Mouse (Mus musculus): ENCODE data around the gene Pparg. TPM values are rescaled to one million over a fixed set of nuclear protein-coding genes. Genes with fewer than 3 reads are reported as not detected.

The Pparg gene
- total RNA-seq, 2 experiments from 2014 or later: 6.6 to 8.7 TPM

DNA sequence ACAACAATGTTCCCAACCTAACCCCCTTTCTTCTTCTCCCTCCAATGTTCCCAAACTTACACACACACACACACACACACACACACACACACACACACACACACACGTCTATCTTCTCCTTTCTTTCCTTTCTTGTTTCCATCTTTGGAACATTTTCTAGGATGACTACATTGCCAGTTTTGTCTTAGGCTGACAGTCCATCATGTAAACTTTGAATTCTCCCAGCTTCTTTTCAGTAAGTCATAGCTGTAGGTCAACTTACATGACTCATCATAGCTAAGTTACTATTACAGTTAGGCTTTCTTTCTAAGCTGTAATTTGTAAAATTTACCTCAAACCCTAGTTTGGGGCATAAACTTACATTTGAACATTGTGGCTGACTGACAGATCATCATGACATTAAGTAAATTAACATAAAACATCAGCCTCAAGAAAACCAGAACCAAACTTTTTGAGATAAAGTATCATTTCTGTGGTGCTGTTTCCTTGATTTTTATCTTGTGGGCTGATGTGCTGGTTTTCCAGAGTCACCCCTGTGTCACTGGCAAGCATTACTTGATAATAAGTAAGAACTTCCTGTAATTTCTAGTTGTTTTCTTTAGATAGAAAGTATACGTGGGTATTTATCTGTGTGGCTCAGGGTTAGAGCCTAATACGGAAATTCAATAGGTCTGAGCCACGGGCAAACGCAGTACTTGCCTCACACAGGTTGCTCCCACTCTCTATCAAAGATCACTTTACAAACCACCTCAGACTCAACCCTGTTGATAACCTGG is 79.7 kb downstream of the Pparg start:
- intact Hi-C loops (cut with DNase I): no loop called here
- DNase-seq (ENCODE audit: low spot score in 2 of 2): no peak

DNA sequence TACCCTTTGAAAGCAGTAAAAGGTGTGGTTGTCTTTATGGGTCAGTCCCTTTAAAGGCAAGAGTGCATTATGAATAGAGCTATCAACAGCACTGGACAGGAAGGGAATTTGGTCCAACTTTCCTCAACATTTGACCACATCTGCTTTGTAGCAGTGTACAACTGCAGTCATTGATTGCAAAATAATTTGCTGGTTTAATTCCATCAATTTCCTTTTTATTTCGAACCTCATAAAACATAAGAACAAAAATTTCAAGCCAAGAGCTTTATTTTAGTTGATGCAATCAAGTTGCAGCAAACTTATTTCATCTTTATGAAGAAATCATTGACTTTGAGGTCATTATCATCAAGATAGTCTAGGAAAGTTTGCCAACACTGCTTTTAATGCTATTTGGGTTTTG is 91.8 kb downstream of the Pparg start:
- intact Hi-C loops (cut with DNase I): no loop called here
- no peak for DNase-seq (ENCODE audit: low spot score in 2 of 2)

DNA sequence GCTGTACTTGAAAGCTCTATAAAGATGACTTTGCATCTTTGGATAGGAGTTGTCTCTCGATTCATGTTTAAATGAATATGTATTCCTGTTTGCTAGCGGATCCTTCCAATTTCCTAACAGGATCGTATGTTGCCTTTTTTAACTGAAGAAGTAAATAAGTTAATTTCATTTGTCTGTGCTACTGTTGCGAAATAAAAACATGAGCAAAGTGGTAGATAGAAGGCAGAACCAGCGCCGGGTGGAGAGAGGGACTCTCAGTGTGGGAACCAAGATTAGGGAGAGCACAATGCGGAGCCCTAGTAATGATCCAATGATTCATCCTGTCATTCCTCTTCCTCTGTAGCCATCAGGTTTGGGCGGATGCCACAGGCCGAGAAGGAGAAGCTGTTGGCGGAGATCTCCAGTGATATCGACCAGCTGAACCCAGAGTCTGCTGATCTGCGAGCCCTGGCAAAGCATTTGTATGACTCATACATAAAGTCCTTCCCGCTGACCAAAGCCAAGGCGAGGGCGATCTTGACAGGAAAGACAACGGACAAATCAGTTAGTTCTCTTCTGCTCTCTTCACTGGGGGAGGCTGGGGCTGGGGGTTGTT is 102.1 kb downstream of the Pparg start:
- no peak for DNase-seq (ENCODE audit: low spot score in 2 of 2)

DNA sequence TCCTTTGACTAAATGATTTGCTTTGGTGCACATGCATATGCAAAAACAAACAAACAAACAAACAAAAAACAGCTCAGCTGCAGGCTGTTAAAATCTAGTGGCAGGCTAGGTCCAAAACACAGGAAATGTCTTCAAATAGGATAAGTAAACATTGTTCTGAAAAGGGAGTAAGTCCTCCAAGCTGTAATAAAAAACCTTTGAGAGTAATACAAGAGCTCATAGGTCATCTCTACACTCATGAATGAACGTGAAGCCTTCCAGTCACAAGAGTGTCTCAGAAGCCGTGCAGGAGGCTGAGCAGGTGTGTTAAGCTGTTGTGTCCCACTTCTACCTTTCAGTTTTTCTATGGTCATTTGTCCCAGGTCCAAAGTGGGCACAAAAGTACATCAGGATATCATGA is 102.6 kb downstream of the Pparg start:
- intact Hi-C loops (cut with DNase I): no loop called here
- DNase-seq (ENCODE audit: low spot score in 2 of 2): no peak

More for the DNA sequence above, 102.1 kb downstream of the Pparg start:
- intact Hi-C loops (cut with DNase I): no loop called here

DNA sequence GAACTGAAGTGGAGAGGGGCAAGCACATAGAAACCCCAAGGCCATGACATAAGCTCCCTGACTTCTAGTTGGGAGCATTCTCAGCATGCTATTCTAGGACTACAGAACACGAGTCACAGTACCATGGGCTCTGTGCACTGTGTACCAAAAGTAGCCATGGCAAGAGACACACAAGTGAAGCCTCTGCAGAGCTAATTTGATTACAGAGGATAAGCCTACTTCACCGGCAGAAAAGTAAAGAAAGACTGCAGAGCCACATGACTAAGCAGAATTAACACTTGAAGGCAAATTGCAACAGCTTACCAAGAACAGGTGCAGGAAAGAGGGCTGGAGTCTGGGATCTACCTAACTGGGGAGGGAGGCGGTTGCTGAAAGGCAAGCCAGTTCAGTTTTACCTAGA is 103.9 kb downstream of the Pparg start:
- intact Hi-C loops (cut with DNase I): no loop called here

DNA sequence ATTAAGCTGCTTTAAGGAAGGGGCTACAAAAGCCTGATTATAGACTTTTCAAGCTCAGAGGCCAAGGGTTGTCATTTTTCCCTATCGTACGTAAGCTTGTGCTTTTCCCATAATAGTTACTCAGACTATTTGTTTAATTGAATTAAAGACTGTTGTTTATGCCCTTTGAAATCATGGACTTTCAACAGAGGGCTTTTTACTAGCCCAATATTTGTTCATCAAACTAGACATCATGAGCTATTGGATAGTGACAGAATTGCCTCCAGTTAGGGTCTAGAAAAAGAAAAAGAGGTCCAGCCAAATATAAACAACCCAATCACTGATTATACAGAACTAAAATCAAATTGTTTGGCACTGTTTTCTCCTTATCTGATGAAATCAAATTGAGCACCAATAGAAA is 104.7 kb downstream of the Pparg start:
- intact Hi-C loops (cut with DNase I): no loop called here
- DNase-seq (ENCODE audit: low spot score in 2 of 2): no peak

More for the DNA sequence above, 103.9 kb downstream of the Pparg start:
- DNase-seq (ENCODE audit: low spot score in 2 of 2): no peak

DNA sequence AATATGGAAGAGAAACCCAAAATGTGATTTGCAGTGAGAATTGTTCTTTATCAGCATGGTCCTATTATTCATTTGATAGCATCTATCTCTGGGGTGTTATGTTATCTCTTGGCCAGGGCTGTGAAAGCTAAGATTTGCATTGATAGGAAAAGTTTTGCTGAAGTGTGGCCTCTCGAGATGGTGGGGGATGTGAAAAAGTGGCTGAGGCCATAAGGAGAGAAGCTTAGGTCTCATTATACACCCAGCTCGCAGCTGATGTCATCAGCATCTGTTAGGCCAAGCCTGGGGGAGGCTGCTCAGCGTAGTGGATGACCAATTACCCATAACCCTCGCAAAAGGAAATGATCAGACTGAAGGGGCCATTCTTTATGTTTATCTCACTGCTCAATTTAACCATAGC is 105.1 kb downstream of the Pparg start:
- intact Hi-C loops (cut with DNase I): no loop called here
- DNase-seq (ENCODE audit: low spot score in 2 of 2): no peak

DNA sequence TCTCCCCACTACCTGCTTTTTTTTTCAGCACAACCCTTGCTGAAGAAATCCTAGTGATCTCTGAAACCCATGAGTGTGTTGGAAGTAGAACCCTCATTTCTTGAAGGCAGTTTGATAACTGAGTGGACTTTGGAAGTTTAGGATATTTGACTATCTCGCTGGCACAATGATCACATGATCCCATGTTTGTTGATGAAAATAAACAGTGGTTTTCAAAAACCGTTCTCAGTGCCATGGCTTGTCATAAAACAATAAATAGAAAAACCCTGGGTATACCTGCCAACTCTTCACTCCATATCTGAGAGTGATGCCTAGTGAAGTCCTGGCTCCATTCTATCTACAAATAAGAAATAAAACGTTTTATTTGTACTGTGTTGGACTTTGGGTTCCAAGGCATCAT is 105.8 kb downstream of the Pparg start:
- DNase-seq (ENCODE audit: low spot score in 2 of 2): no peak
- intact Hi-C loops (cut with DNase I): no loop called here

DNA sequence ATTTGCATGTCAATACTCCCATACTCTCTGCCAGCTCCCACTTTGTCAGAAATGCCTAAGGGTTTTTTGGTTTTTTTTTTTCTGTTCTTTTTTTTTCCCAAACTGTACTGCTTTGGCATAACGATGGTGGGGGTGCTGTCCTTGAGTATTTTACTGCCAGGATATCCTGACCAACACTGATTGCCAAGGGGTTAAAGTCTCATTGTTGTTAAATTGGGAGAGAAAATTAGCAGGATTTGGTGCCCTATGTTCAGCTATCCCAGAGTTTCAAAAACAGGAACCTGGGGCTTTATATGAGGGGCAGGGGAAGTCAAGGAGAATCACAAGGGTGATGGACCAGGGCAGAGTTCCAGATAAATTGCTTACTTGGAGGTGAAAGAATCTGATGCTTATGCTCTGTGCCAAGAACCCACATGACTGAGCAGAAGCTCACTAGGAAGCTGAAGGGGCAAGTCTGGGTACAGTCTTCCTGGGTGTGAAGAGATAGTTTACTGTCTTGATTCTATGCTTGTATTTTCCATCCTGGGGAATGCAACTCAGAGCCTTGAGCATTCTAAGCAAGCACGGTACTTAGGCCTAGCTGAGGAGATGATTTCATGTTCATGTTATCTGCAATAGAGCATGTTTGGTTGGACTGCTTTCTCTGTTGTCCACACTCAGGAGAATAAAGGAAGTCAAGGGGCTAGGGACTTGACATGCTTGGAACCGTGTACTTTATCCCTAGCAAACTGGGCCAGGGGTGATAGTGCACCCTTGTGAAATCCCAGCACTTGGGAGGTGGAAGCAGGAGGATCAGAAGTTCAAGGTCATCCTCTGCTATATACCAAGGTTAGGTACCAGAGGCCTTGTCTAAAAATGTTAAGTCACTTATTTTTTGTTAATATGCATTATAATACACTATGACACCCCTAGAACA is 109.2 kb downstream of the Pparg start:
- intact Hi-C loops (cut with DNase I): no loop called here
- no peak for DNase-seq (ENCODE audit: low spot score in 2 of 2)

DNA sequence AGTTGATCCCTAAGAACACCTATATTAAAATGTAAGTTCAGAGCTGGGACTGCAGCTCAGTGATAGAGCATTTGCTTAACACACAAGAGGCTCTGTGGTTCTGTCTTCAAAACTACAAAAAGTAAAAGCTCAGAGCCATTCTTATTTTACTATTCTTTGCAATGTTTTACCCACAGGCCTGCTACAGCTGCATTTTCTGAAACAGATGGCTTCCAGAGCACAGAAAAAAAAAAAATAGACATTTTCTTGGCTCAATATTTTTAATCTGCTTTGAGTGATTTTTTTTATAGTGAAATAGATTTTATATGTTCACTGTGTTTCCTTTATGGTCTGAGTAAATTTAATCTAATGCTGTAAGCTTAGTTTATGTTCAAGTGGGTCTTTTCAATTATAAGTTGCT is 111.2 kb downstream of the Pparg start:
- intact Hi-C loops (cut with DNase I): no loop called here
- no peak for DNase-seq (ENCODE audit: low spot score in 2 of 2)

DNA sequence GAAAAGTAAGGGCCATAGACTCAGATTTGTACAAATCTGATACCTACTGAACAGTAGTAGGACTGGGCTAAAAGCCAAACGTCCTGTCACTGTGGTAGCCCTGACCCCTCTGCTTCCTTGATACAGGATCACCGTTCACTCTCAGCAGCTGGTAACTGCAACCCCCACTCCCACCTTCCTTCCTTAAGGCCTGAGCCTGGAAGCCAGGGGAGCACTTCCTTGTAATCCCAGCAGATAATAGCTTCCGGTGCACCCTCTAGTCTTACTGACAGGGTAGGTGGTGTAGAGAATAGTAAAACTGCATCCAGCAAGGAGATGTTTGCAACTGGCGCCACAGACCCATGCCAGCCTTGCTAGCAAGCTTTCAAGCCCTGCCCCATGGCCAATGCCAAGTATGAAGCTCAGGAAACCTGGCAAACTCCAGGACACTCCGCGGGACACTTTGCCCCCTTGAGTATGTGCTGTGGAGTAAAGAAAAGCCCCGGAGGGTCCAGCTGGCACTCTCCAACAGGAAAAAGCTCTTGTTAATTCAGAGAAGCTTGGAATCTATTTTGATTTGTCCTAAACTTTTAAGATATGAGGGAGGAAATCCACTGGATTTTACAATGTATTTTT is 116.4 kb downstream of the Pparg start:
- intact Hi-C loops (cut with DNase I): no loop called here
- no peak for DNase-seq (ENCODE audit: low spot score in 2 of 2)

DNA sequence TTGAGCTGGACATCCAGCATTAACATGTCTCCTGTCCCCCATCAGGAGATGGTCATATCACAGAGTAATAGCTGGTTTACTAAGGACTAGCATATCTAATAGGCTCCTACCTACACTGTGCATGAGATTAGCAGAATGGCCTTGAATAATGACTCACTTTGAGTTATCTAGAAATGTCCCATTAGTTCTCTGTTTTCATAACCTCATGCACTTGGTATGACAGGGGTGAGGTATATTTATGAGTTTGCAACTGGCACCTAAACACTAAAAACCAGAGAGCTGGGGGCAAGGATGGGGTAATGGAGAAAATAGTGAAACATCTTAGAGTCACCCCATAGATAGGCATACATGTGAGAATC is 119.2 kb downstream of the Pparg start:
- no peak for DNase-seq (ENCODE audit: low spot score in 2 of 2)
- intact Hi-C loops (cut with DNase I): no loop called here

DNA sequence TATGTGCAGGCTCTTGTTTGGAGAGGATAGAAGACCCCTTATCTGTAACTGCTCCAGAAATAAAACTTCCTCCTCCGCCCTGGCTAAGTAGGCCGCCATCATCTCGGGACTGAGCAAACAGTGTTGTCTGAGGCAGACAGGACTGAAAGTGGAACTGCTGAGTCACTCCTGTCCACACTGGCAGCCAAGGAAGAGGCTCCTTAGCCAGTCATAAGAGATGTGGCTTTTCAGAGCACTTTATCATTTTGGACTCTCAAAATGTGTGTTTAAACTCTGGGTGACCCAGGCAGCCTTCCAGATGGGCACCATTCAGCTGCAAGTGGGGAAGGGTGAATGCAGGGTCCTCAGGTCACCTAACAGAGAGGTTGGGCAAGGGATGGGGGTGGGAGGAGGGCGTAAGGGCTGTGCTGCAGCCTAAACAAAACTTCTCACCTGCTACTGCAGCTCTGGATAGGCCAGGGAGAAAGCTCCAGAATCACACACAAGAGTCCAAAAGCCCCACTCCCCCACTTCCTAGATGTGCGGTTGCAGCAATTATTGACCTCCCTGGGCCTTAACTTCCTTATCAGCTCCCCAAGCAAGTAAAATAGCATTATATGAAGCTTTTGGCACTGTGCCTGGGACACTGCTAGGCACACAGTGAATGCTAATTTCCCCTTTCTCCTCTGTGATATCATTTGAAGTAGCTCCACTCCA is 119.7 kb downstream of the Pparg start:
- intact Hi-C loops (cut with DNase I): no loop called here

DNA sequence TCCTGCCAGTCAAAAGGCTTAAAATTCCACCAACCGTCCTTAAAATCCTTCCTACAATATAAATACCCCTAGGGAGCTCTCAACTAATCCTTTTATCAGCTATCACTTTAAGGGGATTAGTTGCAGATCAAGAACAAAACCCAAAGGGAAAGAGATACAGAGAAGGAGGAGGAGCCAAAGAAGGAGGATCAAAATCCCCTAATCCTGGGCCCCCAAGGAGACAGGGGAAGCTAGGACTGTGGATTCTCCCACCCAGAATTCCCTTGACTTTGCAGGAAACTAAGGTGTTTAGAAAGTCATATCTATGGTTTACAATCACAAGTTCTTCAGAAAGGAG is 120.2 kb downstream of the Pparg start:
- no peak for DNase-seq (ENCODE audit: low spot score in 2 of 2)
- intact Hi-C loops (cut with DNase I): no loop called here

More for the DNA sequence above, 119.7 kb downstream of the Pparg start:
- DNase-seq (ENCODE audit: low spot score in 2 of 2): peak in 1 of 2 experiments; percentile 38

DNA sequence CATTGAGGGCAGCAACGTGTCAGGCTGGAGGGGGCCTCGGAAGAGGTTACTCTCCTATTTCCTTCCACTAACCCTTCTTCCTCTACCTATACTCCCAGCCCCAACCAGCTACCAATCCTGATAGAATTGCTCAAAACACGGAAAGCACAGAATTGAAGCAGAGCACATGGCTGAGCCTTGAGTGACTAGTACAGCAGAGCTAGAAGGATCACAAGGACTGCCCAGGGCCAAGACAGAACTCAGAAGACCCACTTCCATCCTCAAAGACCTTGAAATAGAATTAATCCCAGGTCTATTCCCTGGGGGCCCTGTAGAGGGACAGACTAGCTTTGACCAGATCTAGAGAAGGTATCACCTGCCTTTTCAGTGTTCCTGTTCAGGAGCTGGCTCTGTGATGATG is 120.9 kb downstream of the Pparg start:
- no peak for DNase-seq (ENCODE audit: low spot score in 2 of 2)
- intact Hi-C loops (cut with DNase I): no loop called here

DNA sequence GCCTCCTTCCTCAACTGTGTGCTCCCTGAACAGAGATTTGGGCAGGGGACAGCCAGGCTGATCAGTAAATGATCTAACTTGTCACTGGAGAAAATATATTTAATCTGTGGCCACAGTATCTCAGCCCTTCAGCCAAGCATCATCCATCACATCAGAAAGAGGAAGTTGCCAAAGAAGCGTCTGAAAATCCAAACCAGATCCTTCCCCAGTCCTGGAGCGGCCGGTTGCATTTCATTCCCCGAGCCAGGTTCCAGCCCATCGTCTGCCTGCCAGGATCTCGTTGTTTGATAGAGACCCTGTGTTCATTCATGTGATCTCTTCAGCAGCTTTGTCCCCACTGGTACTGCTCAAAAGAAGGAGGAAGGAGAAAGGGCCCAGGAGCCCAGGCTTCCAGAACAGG is 124.9 kb downstream of the Pparg start:
- intact Hi-C loops (cut with DNase I): no loop called here
- DNase-seq (ENCODE audit: low spot score in 2 of 2): no peak

DNA sequence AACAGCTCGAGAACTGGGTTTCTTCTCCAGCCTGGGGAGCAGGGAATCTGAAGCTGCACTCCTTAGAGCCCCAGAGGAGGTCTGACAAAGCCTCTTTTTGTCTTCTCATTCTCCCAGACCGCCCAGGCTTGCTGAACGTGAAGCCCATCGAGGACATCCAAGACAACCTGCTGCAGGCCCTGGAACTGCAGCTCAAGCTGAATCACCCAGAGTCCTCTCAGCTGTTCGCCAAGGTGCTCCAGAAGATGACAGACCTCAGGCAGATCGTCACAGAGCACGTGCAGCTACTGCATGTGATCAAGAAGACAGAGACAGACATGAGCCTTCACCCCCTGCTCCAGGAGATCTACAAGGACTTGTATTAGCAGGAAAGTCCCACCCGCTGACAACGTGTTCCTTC is 129.1 kb downstream of the Pparg start:
- intact Hi-C loops (cut with DNase I): no loop called here
- no peak for DNase-seq (ENCODE audit: low spot score in 2 of 2)

DNA sequence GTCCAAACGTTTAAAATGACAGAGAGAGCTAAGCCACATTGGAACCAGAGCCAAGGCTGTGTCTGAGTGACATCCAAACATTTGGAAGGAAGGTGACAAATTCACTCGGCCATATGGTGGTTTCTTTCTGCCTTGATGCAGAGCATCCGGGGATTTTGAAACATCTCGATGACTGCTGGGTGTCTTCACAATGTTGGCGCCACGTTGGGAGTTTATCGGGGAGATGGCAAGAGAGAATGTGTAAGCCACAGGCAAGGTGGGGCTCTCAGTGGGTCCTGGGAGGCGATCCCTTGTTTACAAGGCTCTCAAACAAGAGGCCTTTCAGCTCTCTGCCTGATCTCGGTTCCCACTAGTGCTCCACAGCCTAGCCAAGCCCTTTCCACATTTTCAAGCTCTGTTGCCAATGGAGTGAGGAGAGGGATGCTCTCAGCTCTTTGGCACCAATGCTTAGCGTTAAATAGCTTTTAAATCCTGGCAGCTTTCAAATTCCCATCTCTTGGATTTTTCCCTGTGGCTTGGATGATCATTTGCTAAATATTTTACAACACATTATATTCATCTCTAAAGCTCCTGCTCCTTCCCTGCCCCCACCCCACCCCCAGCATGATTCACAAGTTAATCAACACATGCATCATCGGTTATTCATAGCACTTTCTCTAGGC is 132.3 kb downstream of the Pparg start:
- intact Hi-C loops (cut with DNase I): no loop called here
- peak; percentile 39 to 42 for DNase-seq (ENCODE audit: low spot score in 2 of 2)

DNA sequence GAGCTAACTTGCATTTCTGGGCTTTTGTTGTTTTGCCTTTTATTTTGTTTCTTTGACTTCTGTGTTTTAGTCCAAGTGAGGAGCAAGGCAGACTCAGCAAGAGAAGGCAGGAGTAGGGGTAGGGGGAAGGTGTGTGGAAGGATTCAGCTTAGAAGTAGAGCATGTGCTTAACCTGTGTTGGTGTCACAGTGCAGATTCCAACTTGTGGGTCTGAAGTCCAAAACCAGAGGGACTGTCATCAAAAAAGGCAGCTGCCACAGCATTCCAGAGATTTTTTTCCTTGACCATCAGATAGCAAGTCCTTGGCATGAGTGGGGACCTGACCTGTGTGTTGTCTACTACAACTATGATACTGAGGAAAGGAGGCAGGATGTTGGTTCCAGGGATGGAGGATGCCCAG is 133.1 kb downstream of the Pparg start:
- DNase-seq (ENCODE audit: low spot score in 2 of 2): no peak
- intact Hi-C loops (cut with DNase I): no loop called here
